Mouse (Mus musculus) thymus, adult 2 months (tissue): ENCODE results near the gene Igfbp1.

ENCODE experiments used
- CTCF ChIP-seq: fragments of 200-500 bp; IDR thresholded peaks from 2 replicates; pipeline ENCODE4 v1.5.1; 2012; ENCODE audit warnings: mild to moderate bottlenecking, control low read depth, low read length, moderate library complexity, borderline replicate concordance; ENCODE audit not compliant: control insufficient read depth, poor library complexity, insufficient read depth; ENCODE audit errors: extremely low read depth
- POLR2A ChIP-seq: fragments of 200-500 bp; IDR thresholded peaks from 2 replicates; pipeline ENCODE4 v1.6.1; 2012; ENCODE audit warnings: mild to moderate bottlenecking, low read length, control low read depth, moderate library complexity; ENCODE audit not compliant: control insufficient read depth, poor library complexity, insufficient read depth; ENCODE audit errors: extremely low read depth

GRCm38 (mm10) chr11:7213161-7213500 lies 15.5 kb downstream of the Igfbp1 start:
- TF ChIP-seq CTCF (no peak), POLR2A (no peak)
